Mouse (Mus musculus): Measurements from ENCODE around the gene Rbl1.

GRCm38 (mm10) chr2:157170166-157170565 lies 34.2 kb downstream of the Rbl1 start:
- TF ChIP-seq CTCF (IDR thresholded peaks at IDR 0.05; ENCODE audit: low read depth) = no peak
- TF ChIP-seq EP300 (IDR thresholded peaks at IDR 0.05; ENCODE audit: low read depth) = no peak

All from liver, embryonic 14.5 days (tissue).